Mouse (Mus musculus): ENCODE measurements at regions not wholly inside any gene's neighbourhood (a gene's known extent, or its start where the extent isn't known, plus 50 kb on each side); places are given as distances from the start of the nearest gene placed in this dataset.

DNA sequence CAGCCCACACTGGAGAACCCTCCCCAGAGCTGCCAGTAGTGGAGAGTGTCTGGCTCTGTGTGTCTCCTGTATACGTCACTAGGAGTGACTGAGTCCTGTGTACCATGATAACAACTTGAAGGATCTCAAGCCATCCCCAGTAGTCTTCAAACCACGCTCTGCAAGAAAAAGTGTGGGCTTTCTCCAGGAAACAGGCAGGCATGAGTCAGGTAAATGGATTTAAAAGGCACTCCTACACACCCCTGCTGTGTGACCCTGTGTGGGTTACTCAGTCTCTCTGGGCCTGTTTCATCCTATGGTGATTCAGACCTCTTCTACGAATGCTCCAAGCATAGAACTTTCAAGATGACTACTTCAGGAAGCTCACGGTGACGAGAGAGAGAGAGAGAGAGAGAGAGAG is 269.7 kb upstream of the Zmiz1 start:
- TF ChIP-seq CTCF (IDR thresholded peaks at IDR 0.05; ENCODE audit: low read depth) (no peak), EP300 (IDR thresholded peaks at IDR 0.05; ENCODE audit: low read depth) (no peak)
